Mouse (Mus musculus): ENCODE data around the gene Polr2c. TPM values are rescaled to one million over a fixed set of nuclear protein-coding genes. Genes with fewer than 3 reads are reported as not detected.
A peak's percentile ranks its signal among the peaks of the same experiment; 100 is the strongest.

Gene Polr2c
- polyA plus RNA-seq, 1 experiment from 2014 or later: 179 TPM

GRCm38 (mm10) chr8:94875096-94875870 is 18.0 kb downstream of the Polr2c start:
- Histone ChIP-seq H3K36me3 (ENCODE audit: insufficient read depth, low read length) (no peaks in the 10 kb centered on the region), H3K27me3 (ENCODE audit: insufficient read depth, low read length) (peaks cover 5% of the 10 kb centered on the region; the same call in 1 of the 2 replicates), H3K4me3 (ENCODE audit: low read length) (peak overlapping the region; percentile 63), H3K4me2 (replicated peaks; ENCODE audit: low read depth, low read length) (peak overlapping the region; percentile 96), H3K4me1 (ENCODE audit: insufficient read depth, low read length) (peaks cover 49% of the 10 kb centered on the region), H3K9ac (replicated peaks; ENCODE audit: low read length) (peak overlapping the region; percentile 75), H3K9me3 (ENCODE audit: low read length) (no peaks in the 10 kb centered on the region), H3K27ac (ENCODE audit: low read length) (peak overlapping the region; percentile 55; the same call in 1 of the 2 replicates)
- WGBS: 16% methylated on average over 17 of the region's 17 CpGs
- ATAC-seq (ENCODE audit: low FRiP score, low TSS enrichment): no peak

- WGBS: 0% methylated on average over 11 of the region's 20 CpGs
- H3K9ac ChIP-seq (replicated peaks; ENCODE audit: low read length): peak overlapping the region; percentile 75
- H3K27ac ChIP-seq (ENCODE audit: low read length): peak overlapping the region; percentile 55; the same call in 1 of the 2 replicates
- H3K9me3 ChIP-seq (ENCODE audit: low read length): no peaks in the 10 kb centered on the region
- peak overlapping the region; percentile 63 for H3K4me3 ChIP-seq (ENCODE audit: low read length)
- peak overlapping the region; percentile 96 for H3K4me2 ChIP-seq (replicated peaks; ENCODE audit: low read depth, low read length)
- H3K27me3 ChIP-seq (ENCODE audit: insufficient read depth, low read length): peaks cover 5% of the 10 kb centered on the region; the same call in 1 of the 2 replicates
- H3K36me3 ChIP-seq (ENCODE audit: insufficient read depth, low read length): no peaks in the 10 kb centered on the region
- H3K4me1 ChIP-seq (ENCODE audit: insufficient read depth, low read length): peaks cover 44% of the 10 kb centered on the region
- ATAC-seq (ENCODE audit: low FRiP score, low TSS enrichment): no peak; the same call in 1 of the 2 replicates
Observed at GRCm38 (mm10) chr8:94875871-94876150, 18.6 kb downstream of the Polr2c start.

- Histone ChIP-seq H3K9me3 (ENCODE audit: low read length) (no peaks in the 10 kb centered on the region), H3K4me1 (ENCODE audit: insufficient read depth, low read length) (peaks cover 40% of the 10 kb centered on the region), H3K4me2 (replicated peaks; ENCODE audit: low read depth, low read length) (peak within 1 kb of the TSS; percentile 96), H3K27me3 (ENCODE audit: insufficient read depth, low read length) (peaks cover 5% of the 10 kb centered on the region; the same call in 1 of the 2 replicates), H3K4me3 (ENCODE audit: low read length) (peak within 1 kb of the TSS; percentile 63), H3K36me3 (ENCODE audit: insufficient read depth, low read length) (no peaks in the 10 kb centered on the region), H3K27ac (ENCODE audit: low read length) (peak within 1 kb of the TSS; percentile 55; the same call in 1 of the 2 replicates), H3K9ac (replicated peaks; ENCODE audit: low read length) (peak within 1 kb of the TSS; percentile 75)
- WGBS: 0% methylated on average over 29 of the region's 37 CpGs
- ATAC-seq (ENCODE audit: low FRiP score, low TSS enrichment): peak; percentile 77
Observed at GRCm38 (mm10) chr8:94876197-94876730, 19.0 kb downstream of the Polr2c start, which contains the start of gene Dok4. TSS of gene Dok4 (minus strand) at chr8:94876330.

- H3K4me3 ChIP-seq (ENCODE audit: low read length): no peak overlapping the region
- WGBS: 27% methylated on average over 3 of the region's 3 CpGs
- H3K9ac ChIP-seq (replicated peaks; ENCODE audit: low read length): no peak overlapping the region
- no peaks in the 10 kb centered on the region for H3K36me3 ChIP-seq (ENCODE audit: insufficient read depth, low read length)
- peak overlapping the region; percentile 96 for H3K4me2 ChIP-seq (replicated peaks; ENCODE audit: low read depth, low read length)
- no peaks in the 10 kb centered on the region for H3K9me3 ChIP-seq (ENCODE audit: low read length)
- peaks cover 5% of the 10 kb centered on the region; the same call in 1 of the 2 replicates for H3K27me3 ChIP-seq (ENCODE audit: insufficient read depth, low read length)
- no peak for ATAC-seq (ENCODE audit: low FRiP score, low TSS enrichment)
- peak overlapping the region; percentile 35; the same call in 1 of the 2 replicates for H3K27ac ChIP-seq (ENCODE audit: low read length)
- H3K4me1 ChIP-seq (ENCODE audit: insufficient read depth, low read length): peaks cover 34% of the 10 kb centered on the region
Observed at GRCm38 (mm10) chr8:94876820-94877219, 19.6 kb downstream of the Polr2c start.

- Histone ChIP-seq H3K4me3 (ENCODE audit: low read length) (no peak overlapping the region), H3K27ac (ENCODE audit: low read length) (no peak overlapping the region), H3K9me3 (ENCODE audit: low read length) (no peaks in the 10 kb centered on the region), H3K27me3 (ENCODE audit: insufficient read depth, low read length) (no peaks in the 10 kb centered on the region), H3K4me2 (replicated peaks; ENCODE audit: low read depth, low read length) (no peak overlapping the region), H3K9ac (replicated peaks; ENCODE audit: low read length) (no peak overlapping the region), H3K4me1 (ENCODE audit: insufficient read depth, low read length) (peaks cover 6% of the 10 kb centered on the region; the same call in 1 of the 2 replicates), H3K36me3 (ENCODE audit: insufficient read depth, low read length) (no peaks in the 10 kb centered on the region)
- 61% methylated on average over 4 of the region's 4 CpGs for WGBS
- no peak for ATAC-seq (ENCODE audit: low FRiP score, low TSS enrichment)
Observed at GRCm38 (mm10) chr8:94880742-94881141, 23.5 kb downstream of the Polr2c start.

GRCm38 (mm10) chr8:94888383-94889036 is 31.3 kb downstream of the Polr2c start:
- no peak overlapping the region for H3K4me3 ChIP-seq (ENCODE audit: low read length)

GRCm38 (mm10) chr8:94892917-94893316 is 35.7 kb downstream of the Polr2c start:
- H3K4me2 ChIP-seq (replicated peaks; ENCODE audit: low read depth, low read length): no peak overlapping the region
- 24% methylated on average over 2 of the region's 2 CpGs for WGBS
- no peak overlapping the region for H3K9ac ChIP-seq (replicated peaks; ENCODE audit: low read length)
- peak overlapping the region; percentile 47 for H3K27ac ChIP-seq (ENCODE audit: low read length)
- H3K4me3 ChIP-seq (ENCODE audit: low read length): no peak overlapping the region
- H3K36me3 ChIP-seq (ENCODE audit: insufficient read depth, low read length): no peaks in the 10 kb centered on the region
- H3K9me3 ChIP-seq (ENCODE audit: low read length): no peaks in the 10 kb centered on the region
- no peaks in the 10 kb centered on the region for H3K27me3 ChIP-seq (ENCODE audit: insufficient read depth, low read length)
- H3K4me1 ChIP-seq (ENCODE audit: insufficient read depth, low read length): no peaks in the 10 kb centered on the region
- peak; percentile 74 for ATAC-seq (ENCODE audit: low FRiP score, low TSS enrichment)

More at GRCm38 (mm10) chr8:94888383-94889036, 31.3 kb downstream of the Polr2c start:
- WGBS: 25% methylated on average over 14 of the region's 14 CpGs
- Histone ChIP-seq H3K27me3 (ENCODE audit: insufficient read depth, low read length) (no peaks in the 10 kb centered on the region), H3K4me2 (replicated peaks; ENCODE audit: low read depth, low read length) (no peak overlapping the region), H3K9ac (replicated peaks; ENCODE audit: low read length) (no peak overlapping the region), H3K27ac (ENCODE audit: low read length) (no peak overlapping the region), H3K9me3 (ENCODE audit: low read length) (no peaks in the 10 kb centered on the region), H3K36me3 (ENCODE audit: insufficient read depth, low read length) (no peaks in the 10 kb centered on the region), H3K4me1 (ENCODE audit: insufficient read depth, low read length) (no peaks in the 10 kb centered on the region)
- 0 out of 2 replicates have a peak, but pooled peaks have one; percentile 9 for ATAC-seq (ENCODE audit: low FRiP score, low TSS enrichment)

GRCm38 (mm10) chr8:94899262-94899661 is 42.0 kb downstream of the Polr2c start:
- peak; percentile 44 for ATAC-seq (ENCODE audit: low FRiP score, low TSS enrichment)
- Histone ChIP-seq H3K36me3 (ENCODE audit: insufficient read depth, low read length) (peaks cover 15% of the 10 kb centered on the region; the same call in 1 of the 2 replicates), H3K27me3 (ENCODE audit: insufficient read depth, low read length) (no peaks in the 10 kb centered on the region), H3K4me3 (ENCODE audit: low read length) (peak overlapping the region; percentile 32), H3K9me3 (ENCODE audit: low read length) (no peaks in the 10 kb centered on the region), H3K4me2 (replicated peaks; ENCODE audit: low read depth, low read length) (peak overlapping the region; percentile 53), H3K27ac (ENCODE audit: low read length) (no peak overlapping the region), H3K4me1 (ENCODE audit: insufficient read depth, low read length) (peaks cover 43% of the 10 kb centered on the region), H3K9ac (replicated peaks; ENCODE audit: low read length) (peak overlapping the region; percentile 55)
- 23% methylated on average over 11 of the region's 11 CpGs for WGBS

- H3K4me1 ChIP-seq (ENCODE audit: insufficient read depth, low read length): peaks cover 57% of the 10 kb centered on the region
- peaks cover 19% of the 10 kb centered on the region; the same call in 1 of the 2 replicates for H3K36me3 ChIP-seq (ENCODE audit: insufficient read depth, low read length)
- 0 out of 2 replicates have a peak overlapping the region, but pooled peaks have one; percentile 28 for H3K9ac ChIP-seq (replicated peaks; ENCODE audit: low read length)
- peak overlapping the region; percentile 75; the same call in 1 of the 2 replicates for H3K27ac ChIP-seq (ENCODE audit: low read length)
- no peak for ATAC-seq (ENCODE audit: low FRiP score, low TSS enrichment)
- no peak overlapping the region for H3K4me2 ChIP-seq (replicated peaks; ENCODE audit: low read depth, low read length)
- no peaks in the 10 kb centered on the region for H3K9me3 ChIP-seq (ENCODE audit: low read length)
- WGBS: 13% methylated on average over 6 of the region's 6 CpGs
- no peaks in the 10 kb centered on the region for H3K27me3 ChIP-seq (ENCODE audit: insufficient read depth, low read length)
- H3K4me3 ChIP-seq (ENCODE audit: low read length): no peak overlapping the region
Observed at GRCm38 (mm10) chr8:94900617-94901016, 43.4 kb downstream of the Polr2c start.
